Mouse (Mus musculus) neural tube, embryonic 12.5 days (tissue): Measurements from ENCODE around the gene Adipor2. TPM values are rescaled to one million over a fixed set of nuclear protein-coding genes. Genes with fewer than 3 reads are reported as not detected.
A peak's percentile ranks its signal among the peaks of the same experiment; 100 is the strongest.

ENCODE experiments used
- ATAC-seq: fragments of 200-750 bp; cut with Nextera tagmentation; 2 replicates; pipeline ENCODE4 v1.8.0; 2017; ENCODE audit warnings: low read depth, mild to moderate bottlenecking, moderate TSS enrichment, moderate library complexity; ENCODE audit not compliant: low FRiP score
- H3K27ac ChIP-seq: fragments of 300-500 bp; sonication (generic); 2 replicates; pipeline ENCODE4 v1.5.1; 2016
- H3K27me3 ChIP-seq: fragments of 300-500 bp; sonication (generic); replicated peaks from 2 replicates; pipeline ENCODE4 v1.6.1; 2016; ENCODE audit warnings: mild to moderate bottlenecking
- H3K36me3 ChIP-seq: fragments of 300-500 bp; sonication (generic); 2 replicates; pipeline ENCODE4 v1.6.1; 2016; ENCODE audit warnings: mild to moderate bottlenecking
- H3K4me1 ChIP-seq: fragments of 300-500 bp; sonication (generic); 2 replicates; pipeline ENCODE4 v1.6.1; 2016
- H3K4me2 ChIP-seq: fragments of 300-500 bp; sonication (generic); replicated peaks from 2 replicates; pipeline ENCODE4 v1.6.1; 2016; ENCODE audit warnings: mild to moderate bottlenecking
- H3K4me3 ChIP-seq: fragments of 300-500 bp; sonication (generic); 2 replicates; pipeline ENCODE4 v1.5.1; 2016
- H3K9ac ChIP-seq: fragments of 300-500 bp; sonication (generic); 2 replicates; pipeline ENCODE4 v1.6.1; 2016; ENCODE audit warnings: mild to moderate bottlenecking
- H3K9me3 ChIP-seq: fragments of 300-500 bp; sonication (generic); 2 replicates; pipeline ENCODE4 v1.6.1; 2016; ENCODE audit warnings: mild to moderate bottlenecking
- WGBS: fragments of 180-500 bp; shearing (Covaris S2); methylation state at CpG from one replicate; pipeline ENCODE4 v1.1.7; 2016; 5-methylcytosine and 5-hydroxymethylcytosine counted together
- polyA plus RNA-seq: library from polyadenylated mRNA; unstranded; fragments of >200 nt; fragmentation: Nextera tagmentation; extraction: Ambion mirVana; gene quantifications from 2 replicates; pipeline ENCODE4 v1.2.1, GENCODE M21; 2016

The Adipor2 gene
- polyA plus RNA-seq, 1 experiment from 2014 or later, result 31.0 TPM

GRCm38 (mm10) chr6:119418392-119419251, 1.1 kb upstream of the Adipor2 start:
- WGBS, result 17% methylated on average over 7 of the region's 7 CpGs
- H3K9ac ChIP-seq, result no peak overlapping the region
- no peak overlapping the region for H3K4me3 ChIP-seq
- no peaks in the 10 kb centered on the region for H3K27me3 ChIP-seq
- no peaks in the 10 kb centered on the region for H3K9me3 ChIP-seq
- no peaks in the 10 kb centered on the region for H3K36me3 ChIP-seq
- no peak; the same call in 1 of the 2 replicates for ATAC-seq
- H3K27ac ChIP-seq, result no peak overlapping the region
- no peak overlapping the region for H3K4me2 ChIP-seq
- H3K4me1 ChIP-seq, result peaks cover 9% of the 10 kb centered on the region

DNA sequence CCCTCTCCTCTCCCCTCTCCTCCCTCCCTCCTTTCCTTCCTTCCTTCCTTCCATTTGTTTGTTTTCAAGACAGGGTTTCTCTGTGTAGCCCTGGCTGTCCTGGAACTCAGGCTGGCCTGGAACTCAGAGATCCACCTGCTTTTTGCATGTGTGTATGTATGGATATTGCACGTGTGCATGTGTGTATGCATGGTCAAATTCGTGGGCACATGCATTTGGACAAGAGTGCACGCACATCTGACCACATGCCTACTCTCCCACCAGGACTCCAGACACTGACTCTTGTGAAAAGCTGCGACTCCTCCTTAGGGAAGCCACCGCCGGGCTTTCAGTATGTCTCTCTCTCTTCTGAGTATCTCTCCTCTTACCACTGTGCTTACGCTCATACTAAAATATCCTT, 317 bp upstream of the Adipor2 start:
- Histone ChIP-seq H3K27ac (no peak overlapping the region), H3K9me3 (no peaks in the 10 kb centered on the region), H3K36me3 (no peaks in the 10 kb centered on the region), H3K4me2 (peak overlapping the region; percentile 44), H3K27me3 (no peaks in the 10 kb centered on the region), H3K4me1 (peaks cover 9% of the 10 kb centered on the region), H3K4me3 (no peak overlapping the region), H3K9ac (no peak overlapping the region)
- WGBS, result 65% methylated on average over 7 of the region's 7 CpGs
- no peak for ATAC-seq

- no peak overlapping the region for H3K27ac ChIP-seq
- H3K4me1 ChIP-seq, result peaks cover 9% of the 10 kb centered on the region
- no peaks in the 10 kb centered on the region for H3K9me3 ChIP-seq
- H3K4me2 ChIP-seq, result no peak overlapping the region
- 73% methylated on average over 6 of the region's 6 CpGs for WGBS
- H3K27me3 ChIP-seq, result no peaks in the 10 kb centered on the region
- H3K36me3 ChIP-seq, result no peaks in the 10 kb centered on the region
- H3K9ac ChIP-seq, result no peak overlapping the region
- no peak for ATAC-seq
- no peak overlapping the region for H3K4me3 ChIP-seq
Observed at GRCm38 (mm10) chr6:119416643-119417042, 861 bp downstream of the Adipor2 start.

DNA sequence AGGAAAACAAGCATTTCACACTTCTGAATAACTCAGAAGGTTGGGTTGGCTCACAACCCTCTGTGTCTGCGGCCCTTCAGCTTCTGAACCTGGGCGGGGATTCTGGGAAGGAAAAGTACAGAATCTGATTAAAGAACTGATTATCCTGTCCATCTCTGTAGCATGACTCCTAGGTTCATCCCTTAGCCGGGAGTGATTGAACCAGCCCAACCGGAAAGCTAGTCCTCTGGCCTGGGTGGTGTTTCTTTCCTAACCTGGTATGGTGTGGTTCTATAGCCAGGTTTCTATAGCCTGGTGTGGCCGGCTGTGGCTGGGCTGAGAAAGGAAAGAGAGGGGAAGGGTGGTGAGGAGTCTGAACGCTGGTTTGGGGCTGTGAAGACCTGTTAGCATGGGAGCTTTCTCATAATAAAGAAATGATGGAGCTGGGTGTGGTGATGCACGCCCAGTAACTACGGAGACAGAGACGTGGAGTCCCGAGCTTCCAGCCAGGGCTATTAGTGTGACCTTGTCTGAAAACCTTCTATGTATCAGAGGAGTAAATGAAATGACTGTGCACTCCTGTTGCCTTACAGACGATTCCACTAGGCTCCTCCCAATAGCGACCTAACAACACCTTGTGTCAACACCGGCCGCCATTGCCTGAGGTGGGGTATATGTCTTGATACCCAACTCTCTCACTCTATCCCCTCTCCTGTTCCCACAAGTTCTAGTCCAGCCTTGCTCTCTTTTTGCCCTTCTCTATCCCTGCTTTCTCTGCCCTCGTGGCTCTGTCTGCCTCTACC, 3.1 kb downstream of the Adipor2 start:
- no peak overlapping the region for H3K4me2 ChIP-seq
- H3K27me3 ChIP-seq, result no peaks in the 10 kb centered on the region
- no peaks in the 10 kb centered on the region for H3K9me3 ChIP-seq
- ATAC-seq, result no peak
- no peak overlapping the region for H3K9ac ChIP-seq
- H3K27ac ChIP-seq, result no peak overlapping the region
- WGBS, result 87% methylated on average over 15 of the region's 15 CpGs
- H3K36me3 ChIP-seq, result no peaks in the 10 kb centered on the region
- no peak overlapping the region for H3K4me3 ChIP-seq
- H3K4me1 ChIP-seq, result peaks cover 9% of the 10 kb centered on the region

DNA sequence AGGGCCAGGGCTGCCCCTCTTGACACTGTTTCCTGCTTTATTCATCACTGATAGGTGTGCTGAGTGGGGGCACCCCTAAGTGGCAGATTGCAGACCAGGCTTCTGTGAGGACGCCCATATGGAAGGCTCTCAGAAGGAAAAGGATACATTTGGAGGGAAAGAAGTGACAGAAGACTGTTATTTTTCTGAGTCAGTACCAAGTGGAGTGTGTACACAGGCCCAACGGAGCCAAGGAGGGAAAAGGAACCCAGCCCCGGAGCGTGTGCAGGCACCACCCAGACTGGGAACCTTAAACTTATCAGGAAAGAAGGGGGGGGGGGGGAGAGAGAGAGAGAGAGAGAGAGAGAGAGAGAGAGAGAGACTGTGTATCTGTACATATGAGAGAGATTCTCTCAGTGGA, 4.9 kb downstream of the Adipor2 start:
- 91% methylated on average over 4 of the region's 4 CpGs for WGBS
- Histone ChIP-seq H3K27ac (no peak overlapping the region), H3K4me1 (peaks cover 3% of the 10 kb centered on the region; the same call in 1 of the 2 replicates), H3K36me3 (no peaks in the 10 kb centered on the region), H3K27me3 (no peaks in the 10 kb centered on the region), H3K4me2 (no peak overlapping the region), H3K9ac (no peak overlapping the region), H3K4me3 (no peak overlapping the region), H3K9me3 (no peaks in the 10 kb centered on the region)
- no peak for ATAC-seq

GRCm38 (mm10) chr6:119411511-119411910, 6.0 kb downstream of the Adipor2 start:
- no peaks in the 10 kb centered on the region for H3K36me3 ChIP-seq
- ATAC-seq, result no peak
- no peak overlapping the region for H3K4me3 ChIP-seq
- H3K4me2 ChIP-seq, result no peak overlapping the region
- no peaks in the 10 kb centered on the region for H3K27me3 ChIP-seq
- no peak overlapping the region for H3K9ac ChIP-seq
- H3K4me1 ChIP-seq, result no peaks in the 10 kb centered on the region
- H3K9me3 ChIP-seq, result no peaks in the 10 kb centered on the region
- H3K27ac ChIP-seq, result no peak overlapping the region
- WGBS, result 84% methylated on average over 3 of the region's 3 CpGs

DNA sequence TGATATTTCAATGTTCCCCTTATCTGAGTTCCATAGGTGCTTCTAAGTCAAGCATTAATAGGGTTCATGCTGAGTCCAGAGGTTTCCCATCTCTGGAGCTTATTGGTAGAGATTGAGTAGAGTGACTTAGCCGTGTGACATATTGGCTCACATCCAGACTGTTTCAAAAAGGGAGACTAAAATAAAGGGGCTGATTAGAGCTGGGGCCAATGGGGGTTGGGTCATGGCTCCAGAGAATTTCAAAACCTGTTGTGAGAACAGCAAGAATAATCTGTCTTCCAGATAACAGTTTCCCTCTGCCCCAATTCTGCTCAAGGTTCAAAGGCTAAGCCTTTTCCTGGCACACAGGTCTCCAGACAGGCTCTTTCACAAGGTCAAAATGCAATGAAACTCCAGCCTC, 7.7 kb downstream of the Adipor2 start:
- Histone ChIP-seq H3K9me3 (no peaks in the 10 kb centered on the region), H3K4me2 (no peak overlapping the region), H3K9ac (no peak overlapping the region), H3K4me1 (0 out of 2 replicates have a peak, but pooled peaks cover 4% of the 10 kb centered on the region), H3K36me3 (no peaks in the 10 kb centered on the region), H3K27ac (no peak overlapping the region), H3K4me3 (no peak overlapping the region), H3K27me3 (no peaks in the 10 kb centered on the region)
- ATAC-seq, result no peak
- 83% methylated on average over 1 of the region's 1 CpGs for WGBS

- WGBS, result 61% methylated on average over 9 of the region's 9 CpGs
- Histone ChIP-seq H3K9ac (no peak overlapping the region), H3K4me1 (0 out of 2 replicates have a peak, but pooled peaks cover 4% of the 10 kb centered on the region), H3K27ac (no peak overlapping the region), H3K36me3 (no peaks in the 10 kb centered on the region), H3K27me3 (no peaks in the 10 kb centered on the region), H3K4me3 (no peak overlapping the region), H3K4me2 (no peak overlapping the region), H3K9me3 (no peaks in the 10 kb centered on the region)
- no peak for ATAC-seq
Observed at GRCm38 (mm10) chr6:119408582-119408981, 8.9 kb downstream of the Adipor2 start.

- Histone ChIP-seq H3K27ac (no peak overlapping the region), H3K36me3 (no peaks in the 10 kb centered on the region), H3K9ac (no peak overlapping the region), H3K4me3 (no peak overlapping the region), H3K4me1 (0 out of 2 replicates have a peak, but pooled peaks cover 4% of the 10 kb centered on the region), H3K4me2 (no peak overlapping the region), H3K9me3 (no peaks in the 10 kb centered on the region), H3K27me3 (no peaks in the 10 kb centered on the region)
- 36% methylated on average over 5 of the region's 6 CpGs for WGBS
- ATAC-seq, result no peak
Observed at GRCm38 (mm10) chr6:119407818-119408217, 9.7 kb downstream of the Adipor2 start.

DNA sequence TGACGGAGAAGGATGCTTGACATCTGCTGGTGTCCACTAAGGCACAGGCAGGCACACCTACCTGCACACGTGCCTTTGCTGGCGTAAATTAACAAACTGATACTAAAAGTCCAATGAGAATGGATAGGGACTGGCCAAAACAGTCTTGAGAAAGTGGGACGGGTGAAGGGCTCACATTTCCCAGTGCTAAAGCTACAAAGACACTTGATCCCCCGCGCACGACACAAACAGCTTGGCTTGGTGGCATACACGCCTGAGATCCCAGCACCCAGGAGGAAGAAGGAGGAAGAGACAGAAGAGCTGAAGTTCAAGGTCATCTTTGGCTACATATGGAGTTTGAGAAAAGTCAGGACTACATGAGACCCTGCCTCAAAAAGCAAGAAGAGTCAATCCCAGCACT, 11.0 kb downstream of the Adipor2 start:
- Histone ChIP-seq H3K4me2 (no peak overlapping the region), H3K27me3 (no peaks in the 10 kb centered on the region), H3K4me1 (0 out of 2 replicates have a peak, but pooled peaks cover 4% of the 10 kb centered on the region), H3K4me3 (no peak overlapping the region), H3K9ac (no peak overlapping the region), H3K36me3 (no peaks in the 10 kb centered on the region), H3K27ac (no peak overlapping the region), H3K9me3 (no peaks in the 10 kb centered on the region)
- 85% methylated on average over 8 of the region's 8 CpGs for WGBS
- no peak for ATAC-seq

DNA sequence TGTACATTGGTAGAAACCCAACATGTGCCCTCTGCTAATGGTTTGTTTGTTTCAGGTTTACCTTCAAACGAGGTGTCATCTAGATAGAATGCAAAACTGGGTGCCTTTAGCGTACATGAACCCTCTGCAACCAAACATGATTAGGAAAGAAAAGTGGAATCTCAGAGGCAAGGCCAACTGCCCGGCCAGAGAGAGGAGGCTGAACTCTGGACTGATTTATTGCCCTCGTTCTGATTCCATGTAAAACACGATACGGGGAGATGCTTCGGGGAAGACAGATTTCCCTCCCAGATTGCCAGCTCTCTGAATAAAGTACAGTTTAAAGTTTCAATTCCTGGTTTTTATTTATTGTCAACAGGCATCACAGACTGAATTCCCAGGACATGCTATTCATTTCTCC, 12.2 kb downstream of the Adipor2 start:
- no peak for ATAC-seq
- 53% methylated on average over 7 of the region's 7 CpGs for WGBS
- no peak overlapping the region for H3K4me2 ChIP-seq

GRCm38 (mm10) chr6:119404854-119405253, 12.7 kb downstream of the Adipor2 start:
- H3K4me2 ChIP-seq, result no peak overlapping the region
- no peak overlapping the region for H3K27ac ChIP-seq
- no peak for ATAC-seq
- H3K36me3 ChIP-seq, result no peaks in the 10 kb centered on the region
- H3K9me3 ChIP-seq, result no peaks in the 10 kb centered on the region
- H3K27me3 ChIP-seq, result no peaks in the 10 kb centered on the region
- H3K4me3 ChIP-seq, result no peak overlapping the region
- H3K9ac ChIP-seq, result no peak overlapping the region
- H3K4me1 ChIP-seq, result 0 out of 2 replicates have a peak, but pooled peaks cover 4% of the 10 kb centered on the region
- WGBS, result 93% methylated on average over 4 of the region's 4 CpGs

More for the DNA sequence above, 12.2 kb downstream of the Adipor2 start:
- Histone ChIP-seq H3K4me3 (no peak overlapping the region), H3K27me3 (no peaks in the 10 kb centered on the region), H3K4me1 (0 out of 2 replicates have a peak, but pooled peaks cover 4% of the 10 kb centered on the region), H3K36me3 (no peaks in the 10 kb centered on the region), H3K27ac (no peak overlapping the region), H3K9ac (no peak overlapping the region), H3K9me3 (no peaks in the 10 kb centered on the region)
